Mouse (Mus musculus) olfactory bulb, adult 2 months (tissue): ENCODE measurements around the gene 1700001C19Rik. TPM values are rescaled to one million over a fixed set of nuclear protein-coding genes. Genes with fewer than 3 reads are reported as not detected.

Experiments
- H3K27ac ChIP-seq: fragments of 200-500 bp; 2 replicates; pipeline ENCODE4 v1.5.1; 2012; ENCODE audit warnings: low read depth, low read length; ENCODE audit not compliant: insufficient read depth
- H3K4me1 ChIP-seq: fragments of 200-500 bp; 2 replicates; pipeline ENCODE4 v1.6.1; 2012; ENCODE audit warnings: low read length; ENCODE audit not compliant: control insufficient read depth, insufficient read depth
- H3K4me3 ChIP-seq: fragments of 200-500 bp; 2 replicates; pipeline ENCODE4 v1.5.1; 2012; ENCODE audit warnings: mild to moderate bottlenecking, low read depth, low read length, moderate library complexity; ENCODE audit not compliant: insufficient read depth
- CTCF ChIP-seq: fragments of 200-500 bp; IDR thresholded peaks from 2 replicates; pipeline ENCODE4 v1.5.1; 2012; ENCODE audit warnings: low read depth, mild to moderate bottlenecking, low read length, moderate library complexity; ENCODE audit not compliant: insufficient read depth
- POLR2A ChIP-seq: fragments of 200-500 bp; IDR thresholded peaks from 2 replicates; pipeline ENCODE4 v1.6.1; 2012; ENCODE audit warnings: mild to moderate bottlenecking, low read depth, low read length, moderate library complexity; ENCODE audit not compliant: insufficient read depth
- WGBS: fragments of 180-500 bp; shearing (Covaris S2); methylation state at CpG from one replicate; pipeline ENCODE4 v1.1.7; 2018; 5-methylcytosine and 5-hydroxymethylcytosine counted together
- polyA plus RNA-seq: library from polyadenylated mRNA; stranded (reverse); fragments of >200 nt; gene quantifications from 2 replicates; pipeline ENCODE4 v1.2.4, GENCODE M21; 2012; ENCODE audit warnings: low replicate concordance; ENCODE audit not compliant: missing spikeins, insufficient read depth, insufficient read length

1700001C19Rik gene
- polyA plus RNA-seq, 1 experiment: not detected

DNA sequence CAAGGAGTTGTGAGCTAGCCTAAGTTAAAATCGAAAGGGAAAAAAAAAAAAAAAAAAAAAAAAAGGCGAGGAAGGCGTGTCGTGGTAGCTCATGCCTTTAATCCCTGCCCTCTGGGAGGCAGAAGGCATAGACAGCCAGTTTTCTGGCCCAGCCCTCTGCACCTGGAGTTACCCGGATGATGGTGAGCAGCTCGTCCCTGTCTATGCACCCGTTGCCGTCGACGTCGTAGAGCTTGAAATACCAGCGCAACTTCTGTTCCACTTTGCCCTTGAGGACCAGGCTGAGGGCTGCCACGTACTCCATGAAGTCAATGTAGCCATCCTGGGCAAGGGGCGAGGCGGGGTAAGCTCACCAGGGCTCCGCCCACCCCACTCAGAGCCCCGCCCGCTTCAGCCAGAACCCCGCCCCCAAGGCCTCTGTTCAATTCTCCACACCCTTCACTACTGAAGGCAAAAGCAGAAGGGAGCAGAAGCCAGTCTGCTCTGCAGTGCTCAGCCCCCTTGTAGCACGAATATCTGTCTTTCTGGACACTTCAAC lies 41.7 kb downstream of the 1700001C19Rik start:
- no peak overlapping the region for H3K27ac ChIP-seq
- H3K4me3 ChIP-seq: peak overlapping the region; percentile 23
- 6% methylated on average over 19 of the region's 20 CpGs for WGBS
- H3K4me1 ChIP-seq: peaks cover 12% of the 10 kb centered on the region; the same call in 1 of the 2 replicates
- TF ChIP-seq POLR2A (no peak), CTCF (no peak)

- Histone ChIP-seq H3K4me1 (peaks cover 12% of the 10 kb centered on the region; the same call in 1 of the 2 replicates), H3K27ac (no peak overlapping the region), H3K4me3 (no peak overlapping the region)
- no peak for TF ChIP-seq CTCF
- TF ChIP-seq POLR2A: no peak
- WGBS: 20% methylated on average over 24 of the region's 24 CpGs
Measured at GRCm38 (mm10) chr17:47394223-47394869, 42.8 kb downstream of the 1700001C19Rik start.

- 60% methylated on average over 4 of the region's 4 CpGs for WGBS
- H3K27ac ChIP-seq: no peak overlapping the region
- H3K4me3 ChIP-seq: no peak overlapping the region
- TF ChIP-seq POLR2A (no peak), CTCF (peak; percentile 55; the same call in 1 of the 2 replicates)
- no peaks in the 10 kb centered on the region for H3K4me1 ChIP-seq
Measured at GRCm38 (mm10) chr17:47386649-47387048, 50.5 kb downstream of the 1700001C19Rik start.

- H3K4me3 ChIP-seq: no peak within 1 kb of the TSS
- no peaks in the 10 kb centered on the region for H3K4me1 ChIP-seq
- H3K27ac ChIP-seq: no peak within 1 kb of the TSS
- no peak for TF ChIP-seq POLR2A
- TF ChIP-seq CTCF: no peak
- WGBS: 47% methylated on average over 10 of the region's 10 CpGs
Measured at GRCm38 (mm10) chr17:47385145-47385544, 52.0 kb downstream of the 1700001C19Rik start, which contains the start of gene Guca1b. Gene Guca1b (plus strand): TSS chr17:47385393.

DNA sequence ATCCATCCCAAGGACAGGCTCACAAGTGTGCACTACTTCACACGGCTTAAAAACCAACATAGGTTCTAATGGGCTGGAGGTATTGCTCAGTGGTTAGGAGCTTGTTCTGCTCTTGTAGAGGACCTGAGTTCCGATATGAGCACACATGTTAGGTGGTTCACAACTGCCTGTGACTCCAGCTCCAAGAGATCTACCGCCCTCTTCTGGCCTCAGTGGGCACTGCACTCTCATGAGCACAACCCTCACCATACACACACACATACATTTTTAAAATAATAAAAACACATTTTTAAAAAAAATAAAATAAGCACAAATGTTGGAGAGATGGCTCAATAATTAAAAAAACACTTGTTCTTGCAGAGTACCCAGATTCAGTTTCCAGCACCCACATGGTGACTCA lies 53.1 kb downstream of the 1700001C19Rik start:
- Histone ChIP-seq H3K27ac (no peak overlapping the region), H3K4me1 (no peaks in the 10 kb centered on the region), H3K4me3 (no peak overlapping the region)
- TF ChIP-seq CTCF (no peak), POLR2A (no peak)
- 85% methylated on average over 3 of the region's 3 CpGs for WGBS

DNA sequence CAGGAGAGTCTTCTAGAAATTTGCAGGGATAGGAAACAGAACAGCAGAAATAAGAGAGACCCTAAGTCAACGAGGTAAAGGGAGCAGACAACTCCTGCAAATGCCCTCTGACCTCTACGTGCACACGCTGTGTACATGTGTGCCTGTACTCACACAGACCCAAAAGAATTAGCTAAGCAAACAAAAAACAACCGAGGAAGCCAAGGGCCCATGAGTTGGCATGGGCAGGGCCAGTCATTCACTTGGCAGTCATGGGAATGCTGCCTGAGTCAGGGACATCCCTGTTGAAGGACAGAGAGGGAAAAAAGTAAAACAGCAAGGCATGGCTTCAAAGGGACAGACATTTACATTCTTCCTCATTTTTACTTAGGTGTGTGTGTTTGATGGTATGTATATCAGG lies 53.9 kb downstream of the 1700001C19Rik start:
- Histone ChIP-seq H3K27ac (no peak overlapping the region), H3K4me3 (no peak overlapping the region), H3K4me1 (no peaks in the 10 kb centered on the region)
- WGBS: 83% methylated on average over 4 of the region's 4 CpGs
- TF ChIP-seq POLR2A (no peak), CTCF (no peak)

- TF ChIP-seq CTCF (no peak), POLR2A (no peak)
- H3K4me1 ChIP-seq: no peaks in the 10 kb centered on the region
- WGBS: 51% methylated on average over 11 of the region's 11 CpGs
- H3K4me3 ChIP-seq: no peak overlapping the region
- no peak overlapping the region for H3K27ac ChIP-seq
Measured at GRCm38 (mm10) chr17:47381917-47382316, 55.3 kb downstream of the 1700001C19Rik start.

- no peak overlapping the region for H3K27ac ChIP-seq
- TF ChIP-seq CTCF: no peak
- no peak for TF ChIP-seq POLR2A
- no peaks in the 10 kb centered on the region for H3K4me1 ChIP-seq
- H3K4me3 ChIP-seq: no peak overlapping the region
- WGBS: 82% methylated on average over 15 of the region's 15 CpGs
Measured at GRCm38 (mm10) chr17:47378133-47378532, 59.0 kb downstream of the 1700001C19Rik start.

GRCm38 (mm10) chr17:47376779-47377280 lies 60.3 kb downstream of the 1700001C19Rik start:
- no peak overlapping the region for H3K27ac ChIP-seq
- H3K4me1 ChIP-seq: no peaks in the 10 kb centered on the region
- WGBS: 84% methylated on average over 6 of the region's 6 CpGs
- H3K4me3 ChIP-seq: no peak overlapping the region
- TF ChIP-seq CTCF: no peak
- no peak for TF ChIP-seq POLR2A
